Mouse (Mus musculus) cerebellum, adult 2 months (tissue): ENCODE data around the gene Traf4.

ENCODE experiments used
- CTCF ChIP-seq: fragments of 200-500 bp; IDR thresholded peaks from 2 replicates; pipeline ENCODE4 v1.5.1; 2011; ENCODE audit warnings: low read depth, mild to moderate bottlenecking, control low read depth, low read length, moderate library complexity, borderline replicate concordance; ENCODE audit not compliant: insufficient read depth
- POLR2A ChIP-seq: fragments of 200-500 bp; IDR thresholded peaks from 2 replicates; pipeline ENCODE4 v1.6.1; 2011; ENCODE audit warnings: low read length, control low read depth, borderline replicate concordance; ENCODE audit not compliant: insufficient read depth

DNA sequence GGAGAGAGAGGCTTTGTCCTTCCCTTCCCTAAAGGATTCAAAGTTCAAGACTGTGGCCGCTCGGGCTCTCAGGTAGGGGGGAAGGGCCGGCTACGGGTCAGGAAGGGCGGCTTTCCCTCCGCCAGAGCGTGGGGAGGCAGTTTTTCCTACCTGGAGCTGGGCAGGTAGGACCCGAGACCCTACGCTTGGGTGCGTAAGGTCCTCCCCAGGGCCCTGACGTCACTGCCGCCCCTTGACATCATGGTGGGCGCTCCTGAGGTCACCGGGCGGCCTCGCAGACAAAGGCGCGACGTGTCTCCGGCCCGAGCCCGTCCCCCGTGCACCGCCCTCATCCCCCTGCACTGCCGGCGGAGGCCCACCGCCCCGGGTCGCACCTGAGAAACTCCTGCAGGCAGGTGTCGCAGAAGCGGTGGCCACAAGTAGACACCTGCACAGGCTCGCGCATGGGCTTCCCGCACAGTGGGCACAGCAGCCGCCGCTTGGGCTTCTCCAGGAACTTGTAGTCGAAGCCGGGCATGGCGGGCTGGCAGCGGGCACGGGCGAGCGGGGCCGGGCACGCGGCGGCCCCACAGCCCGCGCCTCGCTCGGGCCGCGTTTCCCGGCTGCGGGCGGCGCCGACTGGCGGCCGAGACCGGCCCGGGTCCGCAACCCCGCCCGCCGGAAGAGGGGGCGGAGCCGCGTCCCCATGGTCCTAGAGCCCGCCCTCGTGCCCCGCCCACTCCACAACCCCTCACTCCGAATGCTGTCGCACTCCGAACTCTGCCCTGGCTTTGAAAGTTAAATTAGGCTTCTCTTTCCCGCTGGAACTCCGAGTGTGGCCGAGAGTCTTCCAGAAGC is at the start of gene Traf4:
- TF ChIP-seq POLR2A (no peak), CTCF (0 out of 2 replicates have a peak, but pooled peaks have one; percentile 10)
